Mouse (Mus musculus): ENCODE data around the gene Rab17.

Gene Rab17

DNA sequence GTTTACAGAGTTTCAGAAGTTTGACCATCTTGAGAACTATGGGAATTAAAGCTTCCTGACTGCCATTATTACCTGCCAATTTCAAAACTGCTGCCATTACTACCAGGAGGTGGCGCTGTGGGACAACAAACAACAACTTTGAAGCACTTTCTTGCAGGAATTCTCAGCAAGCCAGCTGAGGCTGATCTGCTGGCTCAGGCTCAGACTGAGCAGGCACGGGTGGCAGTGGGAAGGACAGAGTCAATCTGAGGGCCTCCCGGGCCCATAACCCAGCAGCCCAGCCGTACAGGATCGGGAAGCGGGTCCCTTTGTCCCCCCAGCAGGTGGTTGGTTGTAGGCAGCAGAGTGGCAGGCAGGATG, 40.9 kb downstream of the Rab17 start:
- DNase-seq (ENCODE audit: low read depth, low spot score): peak; percentile 82

DNA sequence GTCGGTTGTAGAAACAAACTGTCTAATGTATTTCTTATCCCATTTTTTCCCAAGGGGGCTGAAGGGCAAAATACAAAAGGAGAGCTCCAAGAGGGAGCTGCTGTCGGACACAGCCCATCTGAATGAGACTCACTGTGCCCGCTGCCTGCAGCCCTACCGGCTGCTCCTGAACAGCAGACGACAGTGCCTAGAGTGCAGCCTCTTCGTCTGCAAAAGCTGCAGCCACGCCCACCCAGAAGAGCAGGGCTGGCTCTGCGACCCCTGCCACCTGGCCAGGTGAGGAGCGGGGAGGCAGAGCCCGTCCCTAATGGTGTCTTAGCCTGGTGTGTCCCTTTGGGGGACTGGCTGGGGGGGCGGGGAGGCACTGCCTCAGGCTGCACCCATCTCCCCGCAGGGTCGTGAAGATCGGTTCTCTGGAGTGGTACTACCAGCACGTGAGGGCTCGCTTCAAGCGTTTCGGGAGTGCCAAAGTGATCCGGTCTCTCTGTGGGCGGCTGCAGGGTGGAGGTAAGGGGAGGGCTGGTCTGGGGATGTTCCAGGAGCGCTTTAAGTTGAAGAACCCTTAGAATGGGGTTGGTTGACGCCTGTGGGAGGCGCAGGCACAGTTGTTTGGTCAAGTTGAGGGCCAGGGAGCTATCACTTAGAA, 41.4 kb downstream of the Rab17 start:
- DNase-seq (ENCODE audit: low read depth, low spot score): no peak

DNA sequence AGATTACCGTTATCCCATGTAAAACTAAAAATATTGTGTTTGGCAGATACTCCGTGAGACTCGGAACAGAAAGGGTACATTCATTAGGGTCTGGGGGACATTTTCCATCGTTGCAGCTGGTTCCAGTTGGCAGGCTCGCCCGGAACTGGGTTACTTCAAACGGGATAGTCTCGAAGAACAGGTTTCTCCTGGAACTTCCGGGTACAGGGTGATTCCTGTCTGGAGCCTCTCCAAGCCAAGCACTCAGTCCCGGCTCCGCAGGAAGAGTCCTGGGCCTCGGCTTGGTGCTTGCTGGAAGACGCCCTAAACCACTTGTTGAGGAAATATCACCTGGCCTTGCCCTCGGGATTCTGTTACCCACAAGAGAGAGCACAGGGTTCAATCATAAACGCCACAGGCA, 42.2 kb downstream of the Rab17 start:
- no peak for DNase-seq (ENCODE audit: low read depth, low spot score)

DNA sequence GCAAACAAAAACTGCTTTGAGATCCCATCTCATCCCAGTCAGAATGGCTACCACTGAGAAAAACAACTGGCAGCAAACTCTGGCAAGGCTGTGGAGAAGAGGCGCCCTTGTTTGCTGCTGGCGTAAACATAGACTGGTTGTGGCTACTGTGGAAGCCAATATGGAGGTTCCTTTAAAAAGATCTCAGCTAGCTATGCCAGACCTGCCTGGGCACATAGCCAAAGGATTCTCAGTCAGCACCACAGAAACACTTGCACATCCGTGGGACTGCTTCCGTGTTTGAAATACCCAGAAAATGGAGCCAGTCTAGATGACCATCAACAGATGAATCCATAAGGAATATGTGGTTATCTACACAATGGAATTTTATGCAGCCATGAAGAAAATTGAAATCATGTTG, 43.4 kb downstream of the Rab17 start:
- DNase-seq (ENCODE audit: low read depth, low spot score): no peak

DNA sequence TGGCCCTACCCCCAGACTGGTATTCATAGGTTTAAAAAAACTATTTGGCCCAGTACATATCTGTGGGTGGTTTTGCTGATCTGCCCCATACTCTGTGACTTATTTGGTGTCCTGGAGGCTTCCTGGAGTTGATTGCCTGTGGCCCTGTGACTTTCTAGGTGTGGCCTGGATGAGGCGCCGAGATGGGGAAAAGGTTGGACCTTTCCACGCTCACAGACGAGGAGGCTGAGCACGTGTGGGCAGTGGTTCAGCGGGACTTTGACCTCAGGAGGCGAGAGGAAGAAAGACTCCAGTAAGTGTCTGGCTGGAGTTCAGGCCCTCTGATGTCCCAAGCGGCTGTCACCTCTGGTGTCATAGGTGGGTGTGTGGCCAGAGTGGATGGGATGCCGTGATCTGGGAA, 47.8 kb downstream of the Rab17 start:
- DNase-seq (ENCODE audit: low read depth, low spot score): no peak

DNA sequence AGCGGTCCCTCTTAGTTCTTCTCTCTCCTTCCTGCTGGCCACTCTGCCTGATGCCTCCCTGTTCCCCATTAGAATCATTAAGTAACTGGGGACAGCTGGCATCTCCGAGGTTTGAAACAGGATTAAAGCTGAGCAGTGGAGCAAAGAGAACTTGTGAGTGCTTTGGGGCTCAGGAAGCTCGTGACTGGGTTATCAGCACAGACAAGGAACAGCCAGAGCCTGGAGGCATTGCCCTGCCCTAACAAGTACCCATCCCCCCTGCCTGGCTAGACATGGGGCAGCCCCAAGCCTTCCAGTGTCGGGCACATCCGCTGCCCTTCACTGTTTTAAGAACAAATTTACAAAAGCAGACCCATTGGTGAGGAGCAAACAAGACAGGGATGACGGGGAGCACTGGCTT, 52.0 kb downstream of the Rab17 start:
- no peak for DNase-seq (ENCODE audit: low read depth, low spot score)

DNA sequence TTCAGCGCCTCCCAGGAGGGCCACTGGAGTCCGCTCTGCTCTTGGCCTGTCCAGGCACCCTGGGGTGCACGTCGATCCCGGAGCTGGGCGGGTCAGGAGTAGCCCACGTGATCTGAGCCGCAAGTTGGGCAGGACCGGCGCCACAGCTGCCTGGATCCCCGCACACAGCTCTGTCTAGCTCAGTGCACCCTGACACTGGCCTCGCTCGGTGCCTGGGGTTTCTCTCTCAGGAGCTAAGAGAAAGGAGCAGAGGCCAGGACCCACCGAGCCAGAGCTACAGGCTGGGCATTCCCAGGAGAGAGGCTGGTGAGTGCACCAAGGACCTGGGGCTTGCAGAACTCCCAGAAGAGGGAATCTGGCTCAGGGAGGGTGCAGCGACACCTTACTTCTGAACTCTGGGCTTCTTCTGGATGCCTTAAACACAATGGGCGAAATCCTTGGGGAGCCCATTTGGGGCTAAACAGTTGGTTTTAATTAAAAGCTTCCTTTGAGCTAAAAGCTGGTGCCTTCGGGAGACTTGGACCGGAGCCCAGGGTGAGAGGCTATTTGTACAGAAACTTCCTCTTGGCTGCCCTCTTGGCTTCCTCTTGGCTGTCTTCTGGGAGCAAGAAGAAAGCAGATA, 54.4 kb downstream of the Rab17 start, which contains the start of gene Mlph:
TSS of gene Mlph (plus strand) at position 138 of the 622 bp plus-strand sequence.
- no peak for DNase-seq (ENCODE audit: low read depth, low spot score)

DNA sequence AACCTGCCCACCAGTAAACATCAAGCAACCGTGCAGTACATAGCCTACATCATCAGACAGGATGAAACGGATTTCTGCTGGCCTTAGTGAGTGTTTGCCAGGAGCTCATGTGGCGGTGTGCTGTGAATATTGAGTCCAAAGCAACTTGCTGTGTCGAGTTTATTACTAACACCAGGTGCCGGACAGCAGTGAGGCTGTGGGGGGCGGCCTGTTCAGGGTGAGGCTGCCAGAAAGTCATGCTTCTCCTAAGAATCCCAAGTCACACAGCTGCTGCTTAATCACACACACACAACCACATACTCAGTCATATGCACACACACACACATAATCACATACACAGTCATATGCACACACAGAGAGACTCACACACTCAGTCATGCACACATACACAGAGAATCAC, 56.2 kb downstream of the Rab17 start:
- DNase-seq (ENCODE audit: low read depth, low spot score): no peak

DNA sequence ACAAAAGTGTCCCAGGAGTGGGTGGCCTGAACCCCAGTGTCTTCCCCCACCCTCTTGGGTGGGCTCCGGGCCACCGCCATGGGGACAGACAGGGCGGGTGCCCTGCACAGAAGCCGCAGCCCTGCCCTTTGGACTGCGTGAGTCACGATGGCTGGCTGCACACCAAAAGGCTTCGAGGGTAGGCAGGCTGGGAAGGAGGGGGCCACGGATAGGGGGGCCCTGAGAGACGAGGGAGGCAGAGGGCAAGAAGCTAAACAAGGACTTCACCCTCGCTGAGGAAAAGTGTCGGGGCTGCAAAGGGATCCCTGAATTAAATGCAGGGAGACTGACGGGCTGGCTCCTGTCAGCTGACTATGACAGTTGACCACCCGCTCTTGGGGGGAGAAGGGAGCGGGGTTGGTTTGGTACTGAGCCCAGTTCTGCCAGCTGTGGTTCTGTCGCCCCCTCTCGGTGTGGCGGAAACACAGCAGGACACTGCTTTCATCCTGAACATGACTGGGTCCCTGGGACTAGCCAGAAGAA, 59.8 kb downstream of the Rab17 start:
- no peak for DNase-seq (ENCODE audit: low read depth, low spot score)

DNA sequence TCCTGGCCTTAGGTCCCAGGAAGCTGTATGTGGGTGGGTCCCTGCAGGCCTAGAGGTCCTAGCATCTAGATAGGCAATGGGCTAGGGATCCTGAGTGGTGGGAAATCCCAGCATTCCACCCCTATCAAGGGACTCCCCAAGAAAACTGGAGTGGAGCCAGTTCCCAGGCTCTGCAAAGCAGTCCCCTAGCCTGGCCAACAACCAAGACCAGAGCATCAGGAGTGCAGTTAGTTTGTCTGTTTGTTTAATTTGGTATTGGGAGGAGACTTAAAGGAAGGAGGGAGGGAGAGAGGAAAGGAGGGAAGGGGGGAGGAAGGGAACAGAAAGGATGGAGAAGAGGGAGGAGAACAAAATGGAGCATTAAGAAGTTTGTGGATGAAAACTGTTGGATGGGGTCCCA, 60.3 kb downstream of the Rab17 start:
- DNase-seq (ENCODE audit: low read depth, low spot score): no peak

All from embryo, embryonic 11.5 days (tissue).